Mouse (Mus musculus) embryo, embryonic 10.5 days (tissue): ENCODE measurements around the gene Ntm.

Experiments
- DNase-seq: peaks from one replicate; pipeline ENCODE4 v3.0.0-alpha.2; 2015; ENCODE audit warnings: low spot score

The Ntm gene

DNA sequence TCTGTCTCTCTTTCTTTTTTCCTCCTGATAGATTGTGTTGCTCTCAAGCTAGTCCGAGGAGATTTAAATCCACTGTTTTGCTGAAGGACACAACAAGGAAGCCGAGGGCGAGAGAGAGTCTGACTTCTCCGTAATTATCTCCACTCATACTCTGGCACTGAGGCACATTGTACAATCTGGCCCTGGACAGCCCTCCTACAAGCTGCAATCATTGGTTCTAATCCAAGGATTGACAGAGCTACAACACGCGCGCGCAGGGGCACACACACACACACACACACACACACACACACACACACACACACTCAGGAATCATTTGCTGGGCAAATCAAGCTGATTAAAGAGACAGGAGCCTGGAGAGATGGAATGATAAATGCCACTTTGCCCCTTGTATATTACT is at the start of gene Ntm:
Gene Ntm (minus strand): TSS at position 164 of the 400 bp plus-strand sequence.
- peak; percentile 51 for DNase-seq

DNA sequence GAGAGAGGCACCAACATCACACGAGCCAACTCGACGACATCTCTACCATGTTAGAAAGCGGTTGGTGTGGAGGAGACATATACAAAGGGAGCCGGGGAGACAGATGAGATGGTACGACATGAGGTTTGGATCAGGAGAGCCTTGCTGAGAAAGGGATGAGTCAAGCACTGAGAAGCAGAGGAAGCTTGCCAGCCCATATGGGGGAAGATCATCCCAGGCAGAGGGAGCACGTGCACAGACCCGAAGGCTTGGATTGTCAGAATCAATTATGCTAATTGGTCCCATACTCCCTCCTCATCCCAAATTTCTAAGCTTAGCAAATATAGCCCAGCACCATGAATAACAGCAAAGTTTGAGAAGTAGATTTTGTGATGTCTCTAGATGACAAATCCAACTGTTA is 42.8 kb upstream of the Ntm start:
- DNase-seq: no peak

DNA sequence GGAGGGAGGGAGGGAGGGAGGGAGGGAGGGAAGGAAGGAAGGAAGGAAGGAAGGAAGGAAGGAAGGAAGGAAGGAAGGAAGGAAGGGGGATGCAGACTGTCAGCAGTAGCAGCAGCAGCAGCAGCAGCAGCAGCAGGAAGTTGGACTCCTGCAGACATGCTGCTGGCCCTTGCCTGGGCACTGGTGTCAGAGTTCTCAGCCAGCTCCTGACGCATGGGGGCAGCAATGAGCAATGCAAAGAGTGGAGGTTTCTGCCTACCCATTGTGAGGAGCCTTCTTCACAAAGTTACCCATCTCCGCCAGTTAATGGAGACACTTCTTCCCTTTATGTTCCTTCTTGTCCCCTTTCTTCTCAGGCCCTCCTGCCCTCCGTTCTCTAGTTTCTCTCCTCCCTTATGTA is 40.7 kb upstream of the Ntm start:
- DNase-seq: peak; percentile 89

DNA sequence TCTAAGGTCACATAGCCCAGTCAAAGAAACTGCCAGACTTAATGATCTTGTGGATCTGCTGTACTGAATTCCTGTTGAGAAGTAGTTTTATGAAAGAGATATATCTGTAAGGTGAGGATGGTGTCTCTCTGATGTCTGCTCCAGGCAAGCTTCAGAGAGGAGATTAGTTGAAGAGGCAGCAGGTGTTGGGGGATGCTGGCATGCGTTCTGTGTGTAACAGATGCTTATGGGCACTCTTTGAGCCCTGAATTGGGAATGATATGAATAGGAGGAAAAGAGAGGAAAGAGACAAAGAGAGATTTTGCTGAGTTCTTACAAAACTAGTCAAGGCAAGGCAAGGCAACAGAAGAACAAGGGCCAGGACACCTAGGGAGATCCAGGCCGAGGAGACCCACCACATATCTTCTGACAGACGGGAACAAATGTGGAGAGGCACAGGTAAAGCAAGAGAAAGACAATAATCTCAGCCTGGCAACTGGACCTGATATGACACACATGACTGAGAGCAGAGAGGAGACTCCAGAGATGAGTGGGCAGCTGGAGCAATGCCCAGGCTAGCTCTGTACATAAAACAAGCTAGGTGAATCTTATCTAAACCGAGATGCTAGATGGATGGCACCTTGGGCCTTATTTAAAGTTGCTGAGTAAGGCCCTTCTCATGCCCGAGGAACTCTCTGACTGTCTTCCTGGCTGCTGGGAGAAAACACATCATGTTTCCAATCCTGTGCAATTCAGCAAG is 18.4 kb upstream of the Ntm start:
- DNase-seq: no peak

- peak; percentile 51 for DNase-seq
Measured at GRCm38 (mm10) chr9:29961954-29962867, 730 bp downstream of the Ntm start.

DNA sequence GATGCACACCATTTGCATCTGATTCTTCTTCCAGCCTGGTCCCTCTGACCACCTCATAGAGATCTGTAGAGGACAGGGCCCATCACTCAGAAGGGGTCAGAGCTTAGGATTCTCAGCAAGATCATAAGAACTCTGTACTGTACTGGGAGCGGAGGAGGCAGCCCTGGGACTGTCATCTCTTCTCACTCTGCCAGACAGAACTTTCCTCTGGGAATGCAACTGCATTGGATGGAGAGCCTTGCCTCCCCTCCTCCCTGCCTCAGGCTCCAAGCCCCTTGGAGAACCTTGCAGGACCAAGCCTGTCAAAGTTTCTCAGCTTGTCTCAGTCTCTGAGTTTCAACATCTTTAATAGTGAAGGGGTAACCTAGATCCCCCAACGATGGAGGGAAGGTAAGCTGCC is 1.4 kb downstream of the Ntm start:
- no peak for DNase-seq

DNA sequence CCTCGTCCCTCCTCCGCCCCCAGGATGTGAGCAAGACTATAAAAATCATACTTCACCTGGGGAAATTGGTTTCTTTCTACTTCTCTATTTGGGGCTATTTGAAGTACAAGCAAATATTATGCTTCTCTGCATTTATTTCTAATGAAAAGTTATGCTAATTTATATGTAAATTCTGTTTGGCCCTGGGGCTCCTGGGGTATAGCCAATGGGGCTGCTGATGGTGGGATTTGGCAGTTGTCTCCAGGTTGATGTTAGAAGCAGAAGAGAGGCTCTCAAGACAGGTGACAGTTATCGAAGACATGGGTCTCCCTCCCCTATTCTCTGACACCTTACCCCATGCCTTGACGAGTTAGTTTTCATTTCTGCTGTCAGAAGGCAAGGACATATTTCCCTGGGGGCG is 2.2 kb downstream of the Ntm start:
- DNase-seq: no peak

GRCm38 (mm10) chr9:29960236-29960635 is 2.7 kb downstream of the Ntm start:
- no peak for DNase-seq

DNA sequence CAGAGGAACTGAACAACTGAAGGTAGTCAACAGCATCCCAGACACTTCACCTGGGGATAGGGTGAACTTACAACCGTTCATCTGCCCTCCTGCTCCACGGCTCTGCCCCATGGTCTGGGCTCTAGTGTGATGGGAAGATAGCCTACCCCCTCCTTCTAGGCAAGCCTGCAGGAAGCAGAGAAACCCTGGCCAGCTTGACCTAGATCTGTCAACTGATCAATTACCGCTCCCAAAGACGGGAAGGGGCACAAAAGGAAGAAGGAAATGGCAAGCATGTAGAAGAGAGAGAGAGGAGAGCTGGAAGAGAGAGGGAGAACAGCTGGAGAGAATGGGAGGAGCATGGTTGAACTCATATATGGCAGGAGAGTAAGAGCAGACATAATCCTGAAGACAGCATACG is 6.0 kb downstream of the Ntm start:
- no peak for DNase-seq

DNA sequence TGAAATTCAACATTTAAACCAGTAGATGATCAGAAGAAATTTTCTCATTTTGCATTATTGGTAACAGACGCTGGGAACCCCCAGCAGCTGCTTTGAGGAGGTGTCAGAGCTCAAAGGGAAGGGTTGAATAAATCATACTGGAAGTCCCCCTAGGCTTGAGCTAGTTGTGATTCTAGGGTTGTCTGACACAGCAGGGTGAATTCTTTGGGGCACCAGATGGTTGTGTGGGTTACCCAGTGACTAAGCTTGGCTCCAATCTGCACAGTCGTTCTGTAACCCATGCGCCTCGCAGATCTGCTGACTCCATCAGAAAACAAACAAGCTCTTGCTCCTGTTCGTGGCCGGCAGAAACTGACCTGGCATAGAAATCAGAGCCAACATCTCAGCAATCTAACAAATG is 8.9 kb downstream of the Ntm start:
- DNase-seq: no peak

- DNase-seq: no peak
Measured at GRCm38 (mm10) chr9:29949041-29949440, 13.9 kb downstream of the Ntm start.

DNA sequence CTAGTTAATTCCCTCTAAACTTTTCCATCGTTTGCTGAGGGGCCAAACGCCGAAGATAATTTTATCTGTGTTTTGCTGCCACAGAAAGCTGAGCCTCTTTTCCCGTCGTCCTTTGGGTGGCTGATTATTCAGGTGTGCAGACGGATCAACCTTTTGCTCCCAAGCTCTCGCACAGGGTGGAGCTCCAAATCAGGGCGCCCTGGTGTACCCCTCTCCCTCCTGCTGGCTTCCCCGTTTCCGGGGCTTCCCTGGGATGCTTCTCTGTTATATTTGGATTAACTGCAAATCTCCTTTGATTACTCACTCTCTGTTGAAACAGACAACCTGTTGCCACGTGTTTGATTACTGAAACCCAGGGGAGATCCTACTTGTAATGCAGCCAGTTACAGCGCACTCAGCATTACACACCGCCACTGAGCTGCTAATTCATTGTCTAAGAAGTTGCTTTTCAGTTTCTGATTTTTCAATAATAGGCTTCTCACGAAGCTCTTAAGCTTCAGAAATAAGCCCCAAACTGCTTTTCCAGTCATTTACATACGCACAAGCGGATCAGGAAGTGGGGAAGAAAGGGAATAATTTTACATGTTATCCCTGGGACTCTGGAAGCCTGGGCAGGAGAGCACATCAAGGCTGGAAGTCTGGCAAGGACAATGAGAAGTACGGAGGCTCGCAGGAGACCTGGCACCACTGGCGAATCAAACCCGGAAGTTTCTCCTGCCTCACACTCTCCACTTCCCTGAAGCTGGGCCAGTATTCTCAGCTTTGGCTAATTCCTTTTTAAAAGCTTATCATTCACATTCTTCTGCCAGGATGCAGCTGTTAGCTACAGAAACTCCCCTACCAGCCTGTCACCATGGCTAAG is 19.5 kb downstream of the Ntm start:
- DNase-seq: peak; percentile 40

DNA sequence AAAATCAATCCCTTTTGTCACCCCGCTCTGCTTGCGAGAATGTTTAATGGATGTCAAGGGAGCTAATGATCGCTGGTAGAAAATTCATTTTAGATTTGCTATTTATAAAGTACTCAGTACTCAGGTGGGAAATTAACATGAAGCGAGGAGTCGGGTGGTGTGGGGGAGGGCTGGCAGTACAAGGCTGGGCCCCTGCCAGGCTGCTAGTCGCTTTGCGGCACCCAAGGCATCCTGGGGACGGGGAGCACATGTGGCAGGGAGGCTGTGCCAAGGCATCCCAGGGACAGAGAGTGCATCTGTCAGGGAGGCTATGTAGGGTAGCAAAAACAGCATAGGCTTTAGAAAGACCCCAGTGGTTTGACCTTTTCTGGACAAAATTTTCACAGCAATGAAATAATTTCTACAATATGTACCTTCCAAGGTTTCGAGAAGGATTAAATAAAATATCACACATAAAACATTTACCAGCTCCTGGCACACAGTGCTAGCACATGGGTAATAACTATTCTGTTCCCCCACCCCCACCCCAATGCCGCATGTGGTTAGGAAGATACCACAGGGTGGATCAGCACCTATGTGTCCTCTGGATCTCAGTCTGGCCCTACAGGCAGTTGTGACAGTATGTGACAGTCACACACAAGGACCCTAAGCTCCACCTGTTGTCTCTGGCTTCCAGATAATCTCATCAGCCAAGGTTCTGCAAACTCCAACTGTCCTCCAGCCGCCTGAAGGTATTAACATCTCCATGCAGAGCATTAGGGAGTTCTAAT is 20.6 kb downstream of the Ntm start:
- no peak for DNase-seq

GRCm38 (mm10) chr9:29939517-29940034 is 23.4 kb downstream of the Ntm start:
- DNase-seq: no peak

GRCm38 (mm10) chr9:29928796-29929195 is 34.1 kb downstream of the Ntm start:
- no peak for DNase-seq

GRCm38 (mm10) chr9:29925382-29925781 is 37.6 kb downstream of the Ntm start:
- DNase-seq: no peak

DNA sequence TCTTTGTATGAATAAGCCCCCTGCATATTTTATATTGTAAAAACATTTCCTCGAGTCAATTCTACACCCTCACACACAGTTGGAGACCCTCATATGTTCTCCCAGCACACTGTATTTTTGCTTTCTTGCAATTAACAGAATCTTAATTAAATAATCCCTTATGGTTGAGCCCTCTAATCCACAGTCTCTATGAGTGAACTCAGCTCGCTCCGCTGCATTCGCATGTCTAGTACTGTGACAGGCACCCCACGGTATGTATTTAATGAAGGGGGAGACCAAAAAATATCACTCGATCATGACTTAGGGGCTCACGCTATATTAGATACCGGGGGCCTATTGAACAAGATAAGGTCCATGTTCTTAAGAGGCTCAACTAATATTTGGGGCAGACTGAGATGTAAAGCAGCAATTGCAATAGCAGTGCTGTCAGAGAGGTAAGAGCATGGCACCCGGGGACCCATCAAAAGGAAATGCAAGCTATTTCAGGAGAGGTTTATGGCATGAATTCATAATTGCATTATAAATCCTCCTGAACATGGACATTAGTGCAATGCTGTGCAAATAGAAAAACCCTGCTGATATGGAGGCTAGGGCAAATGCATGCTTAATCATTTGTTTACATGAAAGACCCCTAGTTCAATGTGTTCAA is 64.4 kb downstream of the Ntm start:
- no peak for DNase-seq

- DNase-seq: no peak
Measured at GRCm38 (mm10) chr9:29897448-29897847, 65.5 kb downstream of the Ntm start.

DNA sequence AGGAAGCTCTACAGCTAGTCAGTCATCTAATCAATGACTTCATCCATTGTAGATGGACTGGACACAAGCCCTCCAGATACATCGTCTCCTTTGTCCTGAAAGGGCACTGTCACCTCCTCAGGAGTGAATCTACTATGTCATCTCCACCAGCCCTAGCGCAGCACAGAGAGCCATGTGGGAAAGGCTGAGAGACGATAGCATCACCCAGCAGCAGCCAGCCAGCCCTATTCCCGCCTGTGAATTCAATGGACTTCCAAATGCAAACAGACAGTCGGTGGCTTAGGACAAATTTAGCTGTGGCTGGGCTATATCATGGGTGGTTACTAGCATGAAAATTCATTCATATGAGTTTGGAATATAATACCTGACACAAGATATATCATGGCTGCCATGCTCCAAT is 70.1 kb downstream of the Ntm start:
- DNase-seq: no peak

DNA sequence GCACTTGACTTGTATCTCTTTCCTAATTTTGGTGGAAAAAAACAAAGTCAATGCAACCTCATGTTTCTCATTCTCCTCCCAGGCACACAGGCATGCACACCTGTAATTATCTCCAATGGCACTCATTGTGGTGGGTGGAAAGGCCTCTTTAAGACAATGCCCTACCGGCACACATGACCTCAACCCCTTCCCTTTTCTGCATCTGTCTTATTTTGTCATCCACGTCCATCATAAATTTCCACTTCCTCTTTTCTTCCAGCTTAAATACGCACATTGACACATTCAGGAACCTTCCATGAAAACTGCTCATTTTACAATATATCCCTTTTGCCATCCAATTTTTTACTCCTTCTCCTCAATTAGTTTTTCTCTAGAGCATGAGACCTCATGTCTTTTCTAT is 74.2 kb downstream of the Ntm start:
- DNase-seq: no peak

DNA sequence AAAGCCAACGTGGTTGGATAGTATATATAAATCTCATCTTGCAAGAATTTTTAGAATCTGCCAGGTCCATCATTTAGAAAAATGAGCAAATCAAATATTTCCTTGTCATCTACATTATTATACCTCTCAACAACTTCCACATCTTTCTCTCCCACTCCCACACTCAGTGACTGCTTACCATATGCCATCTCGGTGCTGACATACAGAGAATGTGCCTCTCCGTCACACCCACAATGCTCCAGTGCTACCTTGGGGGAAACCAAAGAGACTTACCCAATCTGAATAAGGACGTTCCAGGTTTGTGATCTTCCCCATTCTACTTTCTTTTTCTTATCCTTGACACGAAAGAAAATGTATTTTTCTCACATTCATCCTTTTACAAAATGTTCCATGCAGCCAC is 75.0 kb downstream of the Ntm start:
- no peak for DNase-seq
